Mouse (Mus musculus): ENCODE data around the gene Gm8024.
"Not testable (repeated sequence)": the region's sequence is repeated elsewhere in the genome, so short reads cannot be mapped to it uniquely, and the experiment has no call there.

Gene Gm8024

GRCm38 (mm10) chr14:42524182-42524581 is at the start of gene Gm8024:
Gm8024 (minus strand) TSS chr14:42524282.
- DNase-seq (ENCODE audit: low read depth, low spot score), result not testable (repeated sequence)

DNA sequence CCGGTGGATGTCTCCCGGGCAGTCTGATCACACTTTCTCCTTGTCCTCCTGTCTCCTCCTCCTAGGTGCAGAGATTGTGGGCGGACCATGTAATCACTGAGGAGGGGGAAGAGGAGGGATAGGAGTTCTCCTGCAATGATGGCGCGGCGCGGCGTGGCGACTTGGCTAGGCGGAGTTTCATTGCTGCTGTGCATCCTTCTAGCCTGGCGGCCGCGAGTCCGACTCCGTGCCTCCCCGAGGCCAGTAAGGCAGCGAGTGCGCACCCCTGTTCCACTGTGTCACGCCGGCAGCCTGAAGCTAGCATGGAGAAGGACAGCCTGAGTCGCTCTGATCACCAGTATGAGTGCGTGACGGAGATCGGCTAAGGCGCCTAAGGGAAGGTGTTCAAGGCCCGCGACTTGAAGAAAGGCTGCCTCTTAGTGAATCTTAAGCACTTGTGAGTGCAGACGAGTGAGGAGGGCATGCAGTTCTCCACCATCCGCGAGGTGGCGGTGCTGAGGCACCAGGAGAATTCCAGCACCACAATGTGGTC is 19.2 kb upstream of the Gm8024 start:
- not testable (repeated sequence) for DNase-seq (ENCODE audit: low read depth, low spot score)

DNA sequence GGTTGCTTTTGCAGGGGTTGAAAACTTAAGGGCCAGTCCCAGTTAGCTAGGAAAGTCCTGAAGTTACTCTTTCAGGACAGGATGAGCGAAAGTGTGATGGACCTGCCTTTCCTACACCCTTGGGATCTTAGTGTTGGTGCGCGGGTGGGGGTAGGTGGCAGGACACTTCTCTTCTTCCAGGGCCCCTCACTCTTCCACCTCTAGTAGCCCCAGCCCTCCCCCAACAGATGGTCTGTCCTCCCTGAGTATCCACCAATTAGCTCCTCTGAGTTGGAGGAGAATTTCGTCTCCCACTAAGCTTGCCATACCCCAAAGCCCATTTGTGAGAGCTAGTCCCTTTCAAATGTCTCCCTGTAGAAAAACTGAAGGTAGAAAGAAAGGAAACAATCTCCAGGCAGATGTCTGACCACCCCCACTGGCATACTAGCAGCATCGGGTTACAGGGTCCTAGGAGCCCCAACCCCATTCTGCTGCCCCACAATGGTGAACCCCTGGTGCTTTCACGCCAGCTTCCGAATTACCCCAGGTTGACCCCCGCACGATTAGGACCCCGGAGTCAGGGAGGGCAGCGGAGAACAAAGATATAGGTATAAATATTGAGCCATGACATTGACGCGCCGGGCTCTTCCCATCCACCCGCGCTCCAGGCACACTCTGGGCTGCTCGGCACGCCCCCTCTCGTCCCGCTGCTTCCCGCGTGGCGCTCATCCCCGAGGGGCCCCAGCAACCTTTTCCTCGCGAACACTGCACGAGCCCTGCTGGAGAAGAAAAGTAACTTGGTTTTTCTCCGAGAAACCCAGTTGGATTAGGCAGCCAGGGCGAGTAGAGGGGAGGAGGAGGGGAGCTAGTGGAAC is 18.5 kb upstream of the Gm8024 start:
- DNase-seq (ENCODE audit: low read depth, low spot score), result not testable (repeated sequence)

DNA sequence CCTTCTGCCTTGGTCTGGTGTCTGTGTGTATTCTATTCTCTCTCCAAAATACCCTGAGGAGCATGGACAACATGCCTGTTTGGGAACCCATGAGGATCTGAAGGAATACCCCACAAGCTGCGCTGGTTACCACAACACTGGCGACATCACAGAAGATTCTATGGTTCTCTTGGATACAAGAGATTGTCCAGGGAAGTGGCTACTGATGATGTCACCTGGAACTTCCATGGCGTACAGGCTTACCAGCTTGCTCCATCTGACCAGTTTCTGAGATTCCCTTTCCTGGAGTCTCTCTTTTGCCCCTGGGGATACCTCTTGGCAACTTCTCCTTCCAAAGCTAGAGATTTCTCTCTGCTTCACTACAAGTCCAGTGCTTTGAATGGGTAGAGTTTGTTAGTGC is 21.8 kb downstream of the Gm8024 start, which contains the start of gene Gm8020:
Gene Gm8020, minus strand, starts transcription at position 101 of the 400 bp plus-strand sequence.
- DNase-seq (ENCODE audit: low read depth, low spot score), result not testable (repeated sequence)
